Mouse (Mus musculus) lung, embryonic 16.5 days (tissue): ENCODE data around the gene Erich6b. TPM values are rescaled to one million over a fixed set of nuclear protein-coding genes. Genes with fewer than 3 reads are reported as not detected.

Source experiments
- ATAC-seq: fragments of 200-750 bp; cut with Nextera tagmentation; 2 replicates; pipeline ENCODE4 v1.8.0; 2017; ENCODE audit warnings: low read depth, mild to moderate bottlenecking, moderate library complexity
- H3K27ac ChIP-seq: fragments of 300-500 bp; sonication (generic); 2 replicates; pipeline ENCODE4 v1.5.1; 2014; ENCODE audit warnings: mild to moderate bottlenecking, control low read depth, low read length
- H3K27me3 ChIP-seq: fragments of 300-500 bp; sonication (generic); 2 replicates; pipeline ENCODE4 v1.6.1; 2014; ENCODE audit warnings: low read depth, low read length, mixed read lengths; ENCODE audit not compliant: control insufficient read depth, insufficient read depth
- H3K36me3 ChIP-seq: fragments of 300-500 bp; sonication (generic); 2 replicates; pipeline ENCODE4 v1.6.1; 2014; ENCODE audit warnings: low read length; ENCODE audit not compliant: control insufficient read depth, insufficient read depth
- H3K4me1 ChIP-seq: fragments of 300-500 bp; sonication (generic); replicated peaks from 2 replicates; pipeline ENCODE4 v1.6.1; 2014; ENCODE audit warnings: low read length, mixed read lengths; ENCODE audit not compliant: control insufficient read depth, insufficient read depth
- H3K4me2 ChIP-seq: fragments of 300-500 bp; sonication (generic); 2 replicates; pipeline ENCODE4 v1.6.1; 2014; ENCODE audit warnings: low read depth, low read length, control low read depth
- H3K4me3 ChIP-seq: fragments of 300-500 bp; sonication (generic); 2 replicates; pipeline ENCODE4 v1.5.1; 2014; ENCODE audit warnings: mild to moderate bottlenecking, low read length, control low read depth
- H3K9ac ChIP-seq: fragments of 300-500 bp; sonication (generic); 2 replicates; pipeline ENCODE4 v1.6.1; 2014; ENCODE audit warnings: low read length, control low read depth
- H3K9me3 ChIP-seq: fragments of 300-500 bp; sonication (generic); 2 replicates; pipeline ENCODE4 v1.6.1; 2016; ENCODE audit warnings: low read length; ENCODE audit not compliant: control insufficient read depth
- WGBS: fragments of 180-500 bp; shearing (Covaris S2); extraction: QIAGEN DNeasy Blood & Tissue Kit; methylation state at CpG from one replicate; pipeline ENCODE4 v1.1.7; 2014; 5-methylcytosine and 5-hydroxymethylcytosine counted together
- polyA plus RNA-seq: library from polyadenylated mRNA; unstranded; fragments of >200 nt; fragmentation: Nextera tagmentation; extraction: Ambion mirVana; gene quantifications from 2 replicates; pipeline ENCODE4 v1.2.1, GENCODE M21; 2015

The Erich6b gene
- polyA plus RNA-seq, 1 experiment from 2014 or later: not detected

GRCm38 (mm10) chr14:75690428-75690827 lies 48.4 kb downstream of the Erich6b start:
- no peak overlapping the region for H3K4me3 ChIP-seq
- no peaks in the 10 kb centered on the region for H3K36me3 ChIP-seq
- no peak overlapping the region for H3K4me2 ChIP-seq
- H3K27me3 ChIP-seq: no peaks in the 10 kb centered on the region
- H3K4me1 ChIP-seq: no peaks in the 10 kb centered on the region
- no peak overlapping the region for H3K9ac ChIP-seq
- H3K27ac ChIP-seq: no peak overlapping the region
- ATAC-seq: no peak
- no peaks in the 10 kb centered on the region for H3K9me3 ChIP-seq
- WGBS: 89% methylated on average over 2 of the region's 2 CpGs

- H3K4me1 ChIP-seq: no peaks in the 10 kb centered on the region
- WGBS: 79% methylated on average over 5 of the region's 5 CpGs
- no peak overlapping the region for H3K9ac ChIP-seq
- ATAC-seq: no peak
- H3K9me3 ChIP-seq: no peaks in the 10 kb centered on the region
- no peaks in the 10 kb centered on the region for H3K27me3 ChIP-seq
- H3K4me2 ChIP-seq: no peak overlapping the region
- H3K36me3 ChIP-seq: peaks cover 1% of the 10 kb centered on the region
- no peak overlapping the region for H3K4me3 ChIP-seq
- no peak overlapping the region for H3K27ac ChIP-seq
Measured at GRCm38 (mm10) chr14:75696096-75696495, 54.0 kb downstream of the Erich6b start.

GRCm38 (mm10) chr14:75697928-75698327 lies 55.9 kb downstream of the Erich6b start:
- no peak overlapping the region for H3K27ac ChIP-seq
- WGBS: 57% methylated on average over 1 of the region's 1 CpGs
- no peaks in the 10 kb centered on the region for H3K27me3 ChIP-seq
- H3K4me3 ChIP-seq: no peak overlapping the region
- no peaks in the 10 kb centered on the region for H3K9me3 ChIP-seq
- no peak overlapping the region for H3K4me2 ChIP-seq
- no peaks in the 10 kb centered on the region for H3K4me1 ChIP-seq
- no peak overlapping the region for H3K9ac ChIP-seq
- ATAC-seq: no peak
- peaks cover 4% of the 10 kb centered on the region for H3K36me3 ChIP-seq

GRCm38 (mm10) chr14:75706647-75707046 lies 64.6 kb downstream of the Erich6b start:
- Histone ChIP-seq H3K9ac (no peak overlapping the region), H3K27me3 (no peaks in the 10 kb centered on the region), H3K4me1 (no peaks in the 10 kb centered on the region), H3K4me2 (no peak overlapping the region), H3K9me3 (no peaks in the 10 kb centered on the region), H3K4me3 (no peak overlapping the region), H3K36me3 (peaks cover 38% of the 10 kb centered on the region), H3K27ac (no peak overlapping the region)
- ATAC-seq: no peak
- WGBS: 87% methylated on average over 4 of the region's 4 CpGs

GRCm38 (mm10) chr14:75707771-75708170 lies 65.7 kb downstream of the Erich6b start:
- WGBS: 82% methylated on average over 7 of the region's 7 CpGs
- Histone ChIP-seq H3K4me3 (no peak overlapping the region), H3K9me3 (no peaks in the 10 kb centered on the region), H3K36me3 (peaks cover 44% of the 10 kb centered on the region), H3K27me3 (no peaks in the 10 kb centered on the region), H3K4me2 (no peak overlapping the region), H3K4me1 (no peaks in the 10 kb centered on the region), H3K9ac (no peak overlapping the region), H3K27ac (no peak overlapping the region)
- ATAC-seq: no peak

- H3K4me2 ChIP-seq: no peak overlapping the region
- H3K4me3 ChIP-seq: no peak overlapping the region
- no peak overlapping the region for H3K27ac ChIP-seq
- 84% methylated on average over 1 of the region's 1 CpGs for WGBS
- no peaks in the 10 kb centered on the region for H3K27me3 ChIP-seq
- H3K4me1 ChIP-seq: no peaks in the 10 kb centered on the region
- no peak for ATAC-seq
- peaks cover 37% of the 10 kb centered on the region for H3K36me3 ChIP-seq
- no peaks in the 10 kb centered on the region for H3K9me3 ChIP-seq
- no peak overlapping the region for H3K9ac ChIP-seq
Measured at GRCm38 (mm10) chr14:75708986-75709385, 66.9 kb downstream of the Erich6b start.

- H3K4me2 ChIP-seq: no peak overlapping the region
Measured at GRCm38 (mm10) chr14:75711731-75712130, 69.7 kb downstream of the Erich6b start.

GRCm38 (mm10) chr14:75712687-75713086 lies 70.6 kb downstream of the Erich6b start:
- Histone ChIP-seq H3K27me3 (no peaks in the 10 kb centered on the region), H3K4me1 (no peaks in the 10 kb centered on the region), H3K4me2 (no peak overlapping the region), H3K9me3 (no peaks in the 10 kb centered on the region), H3K9ac (no peak overlapping the region), H3K27ac (no peak overlapping the region), H3K4me3 (no peak overlapping the region), H3K36me3 (peaks cover 38% of the 10 kb centered on the region)
- WGBS: 59% methylated on average over 5 of the region's 5 CpGs
- no peak for ATAC-seq

More at GRCm38 (mm10) chr14:75711731-75712130, 69.7 kb downstream of the Erich6b start:
- Histone ChIP-seq H3K4me3 (no peak overlapping the region), H3K27ac (no peak overlapping the region), H3K9ac (no peak overlapping the region), H3K36me3 (peaks cover 38% of the 10 kb centered on the region), H3K9me3 (no peaks in the 10 kb centered on the region), H3K27me3 (no peaks in the 10 kb centered on the region), H3K4me1 (no peaks in the 10 kb centered on the region)
- 94% methylated on average over 3 of the region's 3 CpGs for WGBS
- no peak for ATAC-seq

- Histone ChIP-seq H3K4me2 (no peak overlapping the region), H3K9ac (no peak overlapping the region), H3K9me3 (no peaks in the 10 kb centered on the region), H3K4me1 (no peaks in the 10 kb centered on the region), H3K27me3 (no peaks in the 10 kb centered on the region), H3K27ac (no peak overlapping the region), H3K4me3 (no peak overlapping the region), H3K36me3 (peaks cover 42% of the 10 kb centered on the region)
- no peak for ATAC-seq
- WGBS: 68% methylated on average over 4 of the region's 4 CpGs
Measured at GRCm38 (mm10) chr14:75713661-75714060, 71.6 kb downstream of the Erich6b start.

- no peak for ATAC-seq
- 87% methylated on average over 4 of the region's 4 CpGs for WGBS
- Histone ChIP-seq H3K4me2 (no peak overlapping the region), H3K4me3 (no peak overlapping the region), H3K9ac (no peak overlapping the region), H3K27me3 (no peaks in the 10 kb centered on the region), H3K4me1 (no peaks in the 10 kb centered on the region), H3K9me3 (no peaks in the 10 kb centered on the region), H3K27ac (no peak overlapping the region), H3K36me3 (peaks cover 47% of the 10 kb centered on the region)
Measured at GRCm38 (mm10) chr14:75716410-75716809, 74.4 kb downstream of the Erich6b start.
